Mouse (Mus musculus): ENCODE measurements around the gene Rad54l2. TPM values are rescaled to one million over a fixed set of nuclear protein-coding genes. Genes with fewer than 3 reads are reported as not detected.
A peak's percentile ranks its signal among the peaks of the same experiment; 100 is the strongest.

Rad54l2 gene
- polyA plus RNA-seq, 1 experiment from 2014 or later: 6.0 TPM

- H3K27ac ChIP-seq (replicated peaks; ENCODE audit: low read depth, low read length): peak overlapping the region; percentile 37; the same call in 1 of the 2 replicates
Measured at GRCm38 (mm10) chr9:106789363-106789762, 369 bp upstream of the Rad54l2 start.

DNA sequence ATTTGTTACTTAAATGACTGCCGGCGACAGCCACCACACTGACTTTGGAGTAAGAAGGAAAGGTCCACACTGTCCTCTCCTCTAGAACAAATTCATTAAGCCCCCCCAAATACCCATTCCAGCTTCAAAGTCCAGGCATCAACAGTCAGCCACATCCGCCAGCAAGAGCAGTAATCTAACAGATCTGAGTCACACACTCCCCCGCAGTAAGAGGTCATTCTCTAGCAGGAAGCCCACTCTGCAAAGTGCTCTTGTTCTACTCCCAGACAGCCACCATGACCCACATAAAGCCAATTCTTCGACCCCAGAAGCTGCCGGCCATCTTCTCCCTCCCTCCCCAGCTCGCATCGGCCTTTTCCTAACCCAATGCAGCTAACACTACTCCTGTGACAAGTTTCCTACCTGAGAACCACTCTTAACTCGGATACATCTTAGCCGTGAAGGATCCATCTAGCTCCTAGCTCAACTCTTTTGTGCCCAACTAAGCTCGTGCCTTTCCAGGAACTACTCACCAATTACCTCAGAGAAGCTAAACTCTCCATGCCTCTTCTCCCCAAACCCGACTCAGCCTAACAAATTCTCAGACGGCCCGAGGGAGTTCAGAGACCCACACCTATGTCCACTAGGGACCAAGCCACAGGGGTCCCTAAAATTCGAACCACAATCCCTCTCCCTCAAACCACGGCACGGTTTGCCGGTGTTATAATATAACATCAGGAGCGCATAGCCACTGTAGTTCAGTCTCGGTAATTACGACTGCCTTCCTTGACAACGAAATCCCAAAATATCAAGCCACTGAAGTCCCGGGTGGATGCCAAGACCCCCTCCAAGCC, 799 bp downstream of the Rad54l2 start:
- no peak for DNase-seq
- Histone ChIP-seq H3K4me3 (replicated peaks; ENCODE audit: low read depth, low read length) (peak overlapping the region; percentile 100), H3K4me2 (ENCODE audit: low read length) (peak overlapping the region; percentile 89), H3K27me3 (ENCODE audit: control insufficient read depth, insufficient read depth, low read length) (no peaks in the 10 kb centered on the region), H3K27ac (replicated peaks; ENCODE audit: low read depth, low read length) (peak overlapping the region; percentile 89), H3K9ac (replicated peaks; ENCODE audit: low read length) (peak overlapping the region; percentile 99), H3K9me3 (ENCODE audit: control insufficient read depth, low read length) (no peaks in the 10 kb centered on the region), H3K4me1 (ENCODE audit: control insufficient read depth, insufficient read depth, low read length) (peaks cover 13% of the 10 kb centered on the region), H3K36me3 (ENCODE audit: control insufficient read depth, insufficient read depth, low read length) (no peaks in the 10 kb centered on the region)
- 7% methylated on average over 23 of the region's 23 CpGs for WGBS
- 0 out of 2 replicates have a peak, but pooled peaks have one; percentile 31 for ATAC-seq (ENCODE audit: low FRiP score, low TSS enrichment)

More at GRCm38 (mm10) chr9:106789363-106789762, 369 bp upstream of the Rad54l2 start:
- H3K4me2 ChIP-seq (ENCODE audit: low read length): peak overlapping the region; percentile 89
- ATAC-seq (ENCODE audit: low FRiP score, low TSS enrichment) (peak; percentile 24; the same call in 1 of the 2 replicates), DNase-seq (no peak)
- peak overlapping the region; percentile 99 for H3K9ac ChIP-seq (replicated peaks; ENCODE audit: low read length)
- WGBS: 19% methylated on average over 10 of the region's 10 CpGs
- H3K9me3 ChIP-seq (ENCODE audit: control insufficient read depth, low read length): no peaks in the 10 kb centered on the region
- peaks cover 13% of the 10 kb centered on the region for H3K4me1 ChIP-seq (ENCODE audit: control insufficient read depth, insufficient read depth, low read length)
- H3K4me3 ChIP-seq (replicated peaks; ENCODE audit: low read depth, low read length): peak overlapping the region; percentile 100
- no peaks in the 10 kb centered on the region for H3K36me3 ChIP-seq (ENCODE audit: control insufficient read depth, insufficient read depth, low read length)
- no peaks in the 10 kb centered on the region for H3K27me3 ChIP-seq (ENCODE audit: control insufficient read depth, insufficient read depth, low read length)

GRCm38 (mm10) chr9:106785206-106785605, 3.8 kb downstream of the Rad54l2 start:
- Histone ChIP-seq H3K27me3 (ENCODE audit: control insufficient read depth, insufficient read depth, low read length) (no peaks in the 10 kb centered on the region), H3K9ac (replicated peaks; ENCODE audit: low read length) (no peak overlapping the region), H3K36me3 (ENCODE audit: control insufficient read depth, insufficient read depth, low read length) (no peaks in the 10 kb centered on the region), H3K9me3 (ENCODE audit: control insufficient read depth, low read length) (no peaks in the 10 kb centered on the region), H3K4me2 (ENCODE audit: low read length) (no peak overlapping the region), H3K4me3 (replicated peaks; ENCODE audit: low read depth, low read length) (no peak overlapping the region), H3K4me1 (ENCODE audit: control insufficient read depth, insufficient read depth, low read length) (peaks cover 13% of the 10 kb centered on the region), H3K27ac (replicated peaks; ENCODE audit: low read depth, low read length) (no peak overlapping the region)
- no peak for ATAC-seq (ENCODE audit: low FRiP score, low TSS enrichment)
- no peak for DNase-seq
- WGBS: 90% methylated on average over 3 of the region's 3 CpGs

- Histone ChIP-seq H3K4me1 (ENCODE audit: control insufficient read depth, insufficient read depth, low read length) (peaks cover 8% of the 10 kb centered on the region), H3K27ac (replicated peaks; ENCODE audit: low read depth, low read length) (no peak overlapping the region), H3K27me3 (ENCODE audit: control insufficient read depth, insufficient read depth, low read length) (no peaks in the 10 kb centered on the region), H3K4me2 (ENCODE audit: low read length) (no peak overlapping the region), H3K9me3 (ENCODE audit: control insufficient read depth, low read length) (no peaks in the 10 kb centered on the region), H3K36me3 (ENCODE audit: control insufficient read depth, insufficient read depth, low read length) (no peaks in the 10 kb centered on the region), H3K9ac (replicated peaks; ENCODE audit: low read length) (no peak overlapping the region), H3K4me3 (replicated peaks; ENCODE audit: low read depth, low read length) (no peak overlapping the region)
- WGBS: 99% methylated on average over 2 of the region's 2 CpGs
- no peak for DNase-seq
- no peak for ATAC-seq (ENCODE audit: low FRiP score, low TSS enrichment)
Measured at GRCm38 (mm10) chr9:106783554-106783953, 5.4 kb downstream of the Rad54l2 start.

GRCm38 (mm10) chr9:106780086-106780485, 8.9 kb downstream of the Rad54l2 start:
- no peak for ATAC-seq (ENCODE audit: low FRiP score, low TSS enrichment)
- no peak overlapping the region for H3K9ac ChIP-seq (replicated peaks; ENCODE audit: low read length)
- no peaks in the 10 kb centered on the region for H3K4me1 ChIP-seq (ENCODE audit: control insufficient read depth, insufficient read depth, low read length)
- no peaks in the 10 kb centered on the region for H3K36me3 ChIP-seq (ENCODE audit: control insufficient read depth, insufficient read depth, low read length)
- H3K27me3 ChIP-seq (ENCODE audit: control insufficient read depth, insufficient read depth, low read length): no peaks in the 10 kb centered on the region
- H3K9me3 ChIP-seq (ENCODE audit: control insufficient read depth, low read length): no peaks in the 10 kb centered on the region
- no peak overlapping the region for H3K27ac ChIP-seq (replicated peaks; ENCODE audit: low read depth, low read length)
- DNase-seq: no peak
- H3K4me2 ChIP-seq (ENCODE audit: low read length): no peak overlapping the region
- no peak overlapping the region for H3K4me3 ChIP-seq (replicated peaks; ENCODE audit: low read depth, low read length)
- 89% methylated on average over 3 of the region's 3 CpGs for WGBS

DNA sequence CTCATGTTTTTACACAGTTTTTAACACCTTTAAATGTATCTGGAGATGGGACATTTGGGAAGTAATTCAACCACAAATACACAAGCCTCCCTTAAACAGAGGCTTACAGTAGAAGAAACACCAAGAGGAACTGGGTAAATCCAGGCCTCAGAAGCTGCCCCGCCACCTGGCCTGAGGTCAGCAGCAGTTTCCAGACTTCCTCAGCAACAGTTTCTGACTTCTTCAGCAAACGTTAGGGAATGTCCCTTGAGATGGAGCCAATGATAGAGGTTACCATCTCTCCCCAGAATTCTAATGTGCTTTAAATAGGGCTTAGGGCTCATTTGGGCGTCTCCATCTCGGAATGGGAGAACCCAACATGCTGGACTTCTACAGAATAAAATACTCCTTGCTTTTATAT, 10.7 kb downstream of the Rad54l2 start:
- H3K9me3 ChIP-seq (ENCODE audit: control insufficient read depth, low read length): no peaks in the 10 kb centered on the region
- H3K9ac ChIP-seq (replicated peaks; ENCODE audit: low read length): no peak overlapping the region
- no peak for ATAC-seq (ENCODE audit: low FRiP score, low TSS enrichment)
- no peak overlapping the region for H3K4me3 ChIP-seq (replicated peaks; ENCODE audit: low read depth, low read length)
- no peaks in the 10 kb centered on the region for H3K27me3 ChIP-seq (ENCODE audit: control insufficient read depth, insufficient read depth, low read length)
- no peaks in the 10 kb centered on the region for H3K36me3 ChIP-seq (ENCODE audit: control insufficient read depth, insufficient read depth, low read length)
- no peak for DNase-seq
- 92% methylated on average over 4 of the region's 4 CpGs for WGBS
- H3K4me2 ChIP-seq (ENCODE audit: low read length): no peak overlapping the region
- no peaks in the 10 kb centered on the region for H3K4me1 ChIP-seq (ENCODE audit: control insufficient read depth, insufficient read depth, low read length)
- no peak overlapping the region for H3K27ac ChIP-seq (replicated peaks; ENCODE audit: low read depth, low read length)

- Histone ChIP-seq H3K27me3 (ENCODE audit: control insufficient read depth, insufficient read depth, low read length) (no peaks in the 10 kb centered on the region), H3K9me3 (ENCODE audit: control insufficient read depth, low read length) (no peaks in the 10 kb centered on the region), H3K27ac (replicated peaks; ENCODE audit: low read depth, low read length) (no peak overlapping the region), H3K4me1 (ENCODE audit: control insufficient read depth, insufficient read depth, low read length) (no peaks in the 10 kb centered on the region), H3K4me2 (ENCODE audit: low read length) (no peak overlapping the region), H3K4me3 (replicated peaks; ENCODE audit: low read depth, low read length) (no peak overlapping the region), H3K9ac (replicated peaks; ENCODE audit: low read length) (no peak overlapping the region), H3K36me3 (ENCODE audit: control insufficient read depth, insufficient read depth, low read length) (no peaks in the 10 kb centered on the region)
- 90% methylated on average over 3 of the region's 3 CpGs for WGBS
- ATAC-seq (ENCODE audit: low FRiP score, low TSS enrichment): no peak
- no peak for DNase-seq
Measured at GRCm38 (mm10) chr9:106777423-106777822, 11.6 kb downstream of the Rad54l2 start.

- Histone ChIP-seq H3K9me3 (ENCODE audit: control insufficient read depth, low read length) (no peaks in the 10 kb centered on the region), H3K4me2 (ENCODE audit: low read length) (no peak overlapping the region), H3K9ac (replicated peaks; ENCODE audit: low read length) (no peak overlapping the region), H3K27ac (replicated peaks; ENCODE audit: low read depth, low read length) (no peak overlapping the region), H3K36me3 (ENCODE audit: control insufficient read depth, insufficient read depth, low read length) (no peaks in the 10 kb centered on the region), H3K4me3 (replicated peaks; ENCODE audit: low read depth, low read length) (no peak overlapping the region), H3K4me1 (ENCODE audit: control insufficient read depth, insufficient read depth, low read length) (no peaks in the 10 kb centered on the region), H3K27me3 (ENCODE audit: control insufficient read depth, insufficient read depth, low read length) (no peaks in the 10 kb centered on the region)
- ATAC-seq (ENCODE audit: low FRiP score, low TSS enrichment) (no peak), DNase-seq (no peak)
- WGBS: 93% methylated on average over 1 of the region's 1 CpGs
Measured at GRCm38 (mm10) chr9:106776116-106776515, 12.9 kb downstream of the Rad54l2 start.

- no peaks in the 10 kb centered on the region for H3K4me1 ChIP-seq (ENCODE audit: control insufficient read depth, insufficient read depth, low read length)
Measured at GRCm38 (mm10) chr9:106771770-106772169, 17.2 kb downstream of the Rad54l2 start.

More at GRCm38 (mm10) chr9:106771770-106772169, 17.2 kb downstream of the Rad54l2 start:
- Histone ChIP-seq H3K9me3 (ENCODE audit: control insufficient read depth, low read length) (no peaks in the 10 kb centered on the region), H3K4me2 (ENCODE audit: low read length) (no peak overlapping the region), H3K36me3 (ENCODE audit: control insufficient read depth, insufficient read depth, low read length) (no peaks in the 10 kb centered on the region), H3K27ac (replicated peaks; ENCODE audit: low read depth, low read length) (no peak overlapping the region), H3K4me3 (replicated peaks; ENCODE audit: low read depth, low read length) (no peak overlapping the region), H3K9ac (replicated peaks; ENCODE audit: low read length) (no peak overlapping the region), H3K27me3 (ENCODE audit: control insufficient read depth, insufficient read depth, low read length) (no peaks in the 10 kb centered on the region)
- 95% methylated on average over 2 of the region's 2 CpGs for WGBS
- ATAC-seq (ENCODE audit: low FRiP score, low TSS enrichment) (no peak), DNase-seq (no peak)

All from midbrain, embryonic 14.5 days (tissue).